Mouse (Mus musculus): ENCODE data around the gene Zfp988. TPM values are rescaled to one million over a fixed set of nuclear protein-coding genes. Genes with fewer than 3 reads are reported as not detected.
"Not testable (repeated sequence)": the region's sequence is repeated elsewhere in the genome, so short reads cannot be mapped to it uniquely, and the experiment has no call there.

The Zfp988 gene
- polyA plus RNA-seq, 1 experiment from 2014 or later: 0.22 TPM

DNA sequence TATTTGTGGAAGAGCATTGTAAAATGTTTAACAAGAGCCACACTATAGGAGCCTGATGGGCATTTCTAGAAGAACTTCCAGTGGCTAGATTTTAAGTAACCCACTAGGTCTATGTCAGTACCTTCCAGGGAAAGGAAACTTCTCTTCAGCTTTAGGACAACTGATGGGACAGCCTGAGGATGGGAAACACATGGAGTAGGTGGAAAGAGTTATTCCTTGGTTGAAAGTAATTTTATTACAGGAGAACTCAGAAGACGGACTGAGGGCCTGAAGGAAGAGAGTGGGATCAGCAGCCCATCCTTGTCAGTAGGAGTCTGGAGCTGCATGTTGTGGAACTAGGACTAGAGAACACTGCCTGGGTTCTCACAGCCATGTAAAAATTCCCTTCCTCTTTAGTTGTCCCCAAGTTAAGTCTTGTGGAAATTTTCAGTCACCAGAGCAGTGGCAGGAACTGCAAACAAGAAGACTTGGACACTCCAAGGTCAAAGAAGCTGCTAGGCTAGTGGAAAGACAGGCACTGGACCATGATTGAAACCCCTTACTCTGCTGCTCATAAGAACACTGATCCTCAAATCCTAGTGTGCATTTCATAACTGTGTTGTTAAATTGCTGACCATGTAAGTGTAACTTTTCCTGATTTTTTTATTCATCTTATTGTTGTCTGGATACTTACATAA is 30.4 kb downstream of the Zfp988 start:
- WGBS: 17% methylated on average over 1 of the region's 1 CpGs
- peak; percentile 56 for ATAC-seq (ENCODE audit: insufficient number of reproducible peaks, low FRiP score, low TSS enrichment, low read depth)
- H3K27me3 ChIP-seq, H3K4me1 ChIP-seq, H3K9ac ChIP-seq, H3K36me3 ChIP-seq, H3K4me3 ChIP-seq, H3K4me2 ChIP-seq, H3K27ac ChIP-seq: not testable (repeated sequence)
- H3K9me3 ChIP-seq: peaks cover 51% of the 10 kb centered on the region

DNA sequence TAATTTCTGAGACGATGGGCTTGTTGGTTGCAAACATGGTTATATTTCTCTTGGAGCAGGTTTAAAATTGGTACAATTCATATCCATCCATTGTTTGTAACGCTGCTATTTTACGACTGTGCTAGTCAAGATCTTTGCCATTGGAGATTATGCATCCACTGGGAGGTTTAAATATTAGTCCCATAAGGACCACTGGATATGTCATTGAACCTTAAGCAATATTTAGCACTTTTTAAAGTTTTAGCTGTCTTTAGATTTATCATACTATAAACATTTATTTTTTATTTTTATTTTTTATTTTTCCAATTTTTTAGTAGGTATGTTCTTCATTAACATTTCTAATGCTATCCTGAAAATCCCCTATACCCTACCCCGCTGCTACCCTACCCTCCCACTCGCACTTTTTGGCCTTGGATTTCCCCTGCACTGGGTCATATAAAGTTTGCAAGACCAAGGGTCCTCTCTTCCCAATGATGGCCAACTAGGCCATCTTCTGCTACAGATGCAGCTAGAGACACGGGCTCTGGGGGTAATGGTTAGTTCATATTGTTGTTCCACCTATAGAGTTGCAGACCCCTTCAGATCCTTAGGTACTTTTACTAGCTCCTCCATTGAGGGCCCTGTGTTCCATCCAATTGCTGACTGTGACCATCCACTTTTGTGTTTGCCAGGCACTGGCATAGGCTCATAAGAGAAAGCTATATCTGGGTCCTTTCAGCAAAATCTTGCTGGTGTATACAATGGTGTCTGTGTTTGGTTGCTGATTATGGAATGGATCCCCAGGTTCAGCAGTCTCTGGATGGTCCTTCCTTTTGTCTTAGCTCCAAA is 31.1 kb downstream of the Zfp988 start:
- not testable (repeated sequence) for H3K4me3 ChIP-seq, H3K27me3 ChIP-seq, H3K9ac ChIP-seq, H3K4me2 ChIP-seq, H3K4me1 ChIP-seq, H3K27ac ChIP-seq, H3K36me3 ChIP-seq
- 64% methylated on average over 6 of the region's 6 CpGs for WGBS
- peak; percentile 59 for ATAC-seq (ENCODE audit: insufficient number of reproducible peaks, low FRiP score, low TSS enrichment, low read depth)
- peaks cover 52% of the 10 kb centered on the region for H3K9me3 ChIP-seq

DNA sequence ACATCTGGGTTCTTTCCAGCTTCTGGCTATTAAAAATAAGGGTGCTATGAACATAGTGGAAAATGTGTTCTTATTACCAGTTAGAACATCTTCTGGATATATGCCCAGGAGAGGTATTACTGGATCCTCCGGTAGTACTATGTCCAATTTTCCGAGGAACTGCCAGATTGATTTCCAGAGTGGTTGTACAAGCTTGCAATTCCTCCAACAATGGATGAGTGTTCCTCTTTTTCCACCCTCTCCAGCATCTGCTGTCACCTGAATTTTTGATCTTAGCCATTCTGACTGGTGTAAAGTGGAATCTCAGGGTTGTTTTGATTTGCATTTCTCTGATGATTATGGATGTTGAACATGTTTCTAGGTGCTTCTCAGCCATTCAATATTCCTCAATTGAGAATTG is 32.0 kb downstream of the Zfp988 start:
- not testable (repeated sequence) for H3K36me3 ChIP-seq; H3K4me1 ChIP-seq; H3K27ac ChIP-seq; H3K27me3 ChIP-seq; ATAC-seq (ENCODE audit: insufficient number of reproducible peaks, low FRiP score, low TSS enrichment, low read depth); H3K4me3 ChIP-seq; H3K4me2 ChIP-seq; H3K9ac ChIP-seq
- WGBS: 90% methylated on average over 2 of the region's 2 CpGs
- H3K9me3 ChIP-seq: peaks cover 52% of the 10 kb centered on the region

DNA sequence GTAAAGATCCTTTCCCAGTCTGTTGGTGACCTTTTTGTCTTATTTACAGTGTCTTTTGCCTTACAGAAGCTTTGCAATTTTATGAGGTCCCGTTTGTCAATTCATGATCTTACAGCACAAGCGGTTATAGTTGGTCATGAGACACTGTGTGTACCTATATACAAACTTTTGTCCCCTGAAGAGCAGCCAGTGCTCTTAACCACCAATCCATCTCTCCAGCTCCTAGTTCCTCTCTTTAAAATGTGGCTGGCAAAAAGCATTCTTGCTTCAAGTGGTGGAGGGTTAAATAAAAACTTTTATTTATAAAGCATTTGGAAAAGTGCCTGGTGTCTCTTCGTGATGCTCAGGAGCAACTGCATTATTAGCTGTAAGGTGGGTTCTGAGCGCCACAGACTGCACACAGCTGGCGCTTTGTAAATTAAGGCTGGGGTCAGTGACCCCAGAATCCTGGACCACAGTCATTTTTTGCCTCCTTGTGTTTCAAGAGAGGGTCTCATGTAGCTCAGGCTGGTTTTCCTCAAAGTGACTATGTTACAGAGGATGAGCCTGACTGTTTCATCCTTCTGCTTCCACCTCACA is 32.6 kb downstream of the Zfp988 start:
- ATAC-seq (ENCODE audit: insufficient number of reproducible peaks, low FRiP score, low TSS enrichment, low read depth): peak; percentile 64; the same call in 1 of the 2 replicates
- WGBS: 67% methylated on average over 5 of the region's 5 CpGs
- no peaks in the 10 kb centered on the region for H3K36me3 ChIP-seq
- no peak overlapping the region for H3K4me2 ChIP-seq
- H3K27me3 ChIP-seq: no peaks in the 10 kb centered on the region
- no peak overlapping the region for H3K27ac ChIP-seq
- no peaks in the 10 kb centered on the region for H3K4me1 ChIP-seq
- H3K9ac ChIP-seq: no peak overlapping the region
- H3K4me3 ChIP-seq: no peak overlapping the region
- peaks cover 55% of the 10 kb centered on the region for H3K9me3 ChIP-seq

DNA sequence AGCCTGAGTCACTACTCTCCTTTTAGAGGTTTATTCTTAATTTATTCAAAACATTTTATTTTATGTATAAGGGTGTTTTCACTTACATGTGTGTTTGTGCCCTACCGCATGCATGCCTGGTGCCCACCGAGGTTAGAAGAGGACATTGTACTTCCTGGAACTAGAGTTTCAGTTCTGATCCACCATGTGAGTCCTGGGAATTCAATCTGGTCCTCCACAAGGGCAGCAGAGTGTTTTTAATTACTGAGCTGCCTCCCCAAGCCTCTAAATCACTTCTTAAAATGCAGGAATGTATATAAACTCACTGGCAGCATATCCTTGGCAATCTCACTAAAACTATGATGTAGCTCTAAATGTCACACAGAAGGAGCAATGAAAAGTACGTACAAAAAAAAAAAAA is 33.2 kb downstream of the Zfp988 start:
- not testable (repeated sequence) for H3K36me3 ChIP-seq; H3K4me3 ChIP-seq; H3K27ac ChIP-seq; H3K4me1 ChIP-seq; H3K27me3 ChIP-seq; ATAC-seq (ENCODE audit: insufficient number of reproducible peaks, low FRiP score, low TSS enrichment, low read depth); H3K4me2 ChIP-seq; H3K9ac ChIP-seq
- WGBS: 74% methylated on average over 3 of the region's 3 CpGs
- H3K9me3 ChIP-seq: peaks cover 59% of the 10 kb centered on the region

DNA sequence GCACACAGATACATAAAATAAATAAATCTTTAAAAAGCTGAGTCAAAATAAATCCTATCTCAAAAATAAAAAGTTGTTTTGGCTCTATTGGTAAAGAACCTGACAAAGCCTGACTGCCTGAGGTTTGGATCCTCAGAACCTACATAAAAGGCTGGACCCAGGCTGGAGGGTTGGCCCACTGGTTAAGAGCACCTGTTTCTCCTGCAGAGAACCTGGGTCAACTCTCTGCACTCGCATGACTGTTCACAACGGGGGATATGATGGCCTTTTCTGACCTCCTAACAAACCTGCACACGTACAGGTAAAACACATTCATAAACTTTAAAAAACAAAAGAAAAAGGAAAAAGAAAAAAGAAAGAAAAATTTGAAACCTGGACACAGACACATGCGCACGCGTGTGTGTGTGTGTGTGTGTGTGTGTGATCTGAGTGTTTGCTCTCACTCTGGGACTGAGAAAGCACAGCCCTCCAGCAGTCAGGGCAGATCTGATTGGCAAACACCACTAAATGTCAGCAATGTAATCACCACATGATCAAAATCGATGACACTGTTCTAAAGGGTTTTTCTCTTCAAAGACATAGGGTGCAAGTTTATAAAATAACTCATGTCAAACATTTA is 34.2 kb downstream of the Zfp988 start:
- H3K9ac ChIP-seq; H3K36me3 ChIP-seq; H3K4me3 ChIP-seq; ATAC-seq (ENCODE audit: insufficient number of reproducible peaks, low FRiP score, low TSS enrichment, low read depth); H3K27me3 ChIP-seq; H3K27ac ChIP-seq; H3K4me1 ChIP-seq; H3K4me2 ChIP-seq: not testable (repeated sequence)
- 70% methylated on average over 7 of the region's 7 CpGs for WGBS
- peaks cover 60% of the 10 kb centered on the region for H3K9me3 ChIP-seq

DNA sequence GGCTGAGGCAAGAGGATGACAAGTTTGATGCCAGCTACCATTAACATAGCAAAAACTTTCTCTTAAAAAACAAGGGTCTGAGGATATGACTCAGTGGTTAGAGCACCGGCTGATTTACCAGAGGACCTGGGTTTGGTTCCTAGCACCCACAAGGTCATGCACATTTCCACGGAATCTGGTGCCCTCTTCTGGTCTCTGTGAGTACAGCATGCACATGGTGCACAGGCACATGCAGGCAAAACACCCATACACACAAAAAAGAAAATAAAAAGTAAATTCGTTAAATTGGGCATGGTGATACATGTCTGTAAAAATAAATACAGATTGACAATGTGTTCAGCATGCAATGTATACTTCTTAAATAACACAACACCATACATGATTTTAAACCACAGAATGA is 34.8 kb downstream of the Zfp988 start:
- WGBS: 63% methylated on average over 3 of the region's 3 CpGs
- not testable (repeated sequence) for H3K4me1 ChIP-seq; H3K4me3 ChIP-seq; H3K27ac ChIP-seq; H3K9ac ChIP-seq; ATAC-seq (ENCODE audit: insufficient number of reproducible peaks, low FRiP score, low TSS enrichment, low read depth); H3K36me3 ChIP-seq; H3K27me3 ChIP-seq; H3K4me2 ChIP-seq
- H3K9me3 ChIP-seq: peaks cover 56% of the 10 kb centered on the region

DNA sequence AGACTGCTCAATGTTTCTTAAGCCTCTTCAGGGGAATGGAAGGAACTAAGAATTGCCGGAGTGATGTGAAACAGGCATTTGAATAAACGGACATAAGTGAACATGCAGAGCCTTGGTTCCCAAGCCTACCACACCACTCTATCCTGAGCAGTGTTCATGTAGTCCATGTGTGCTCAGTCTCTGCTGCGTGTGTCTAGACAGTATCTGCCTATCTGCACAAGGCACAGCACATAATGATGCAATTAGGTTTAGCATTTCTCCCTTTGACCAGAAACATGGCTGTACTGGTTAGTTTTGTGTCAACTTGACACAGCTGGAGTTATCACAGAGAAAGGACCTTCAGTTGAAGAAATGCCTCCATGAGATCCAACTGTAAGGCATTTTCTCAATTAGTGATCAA is 35.4 kb downstream of the Zfp988 start:
- not testable (repeated sequence) for H3K4me1 ChIP-seq; ATAC-seq (ENCODE audit: insufficient number of reproducible peaks, low FRiP score, low TSS enrichment, low read depth); H3K4me2 ChIP-seq; H3K4me3 ChIP-seq; H3K27me3 ChIP-seq; H3K27ac ChIP-seq; H3K36me3 ChIP-seq; H3K9ac ChIP-seq
- WGBS: 81% methylated on average over 3 of the region's 3 CpGs
- H3K9me3 ChIP-seq: peaks cover 50% of the 10 kb centered on the region

DNA sequence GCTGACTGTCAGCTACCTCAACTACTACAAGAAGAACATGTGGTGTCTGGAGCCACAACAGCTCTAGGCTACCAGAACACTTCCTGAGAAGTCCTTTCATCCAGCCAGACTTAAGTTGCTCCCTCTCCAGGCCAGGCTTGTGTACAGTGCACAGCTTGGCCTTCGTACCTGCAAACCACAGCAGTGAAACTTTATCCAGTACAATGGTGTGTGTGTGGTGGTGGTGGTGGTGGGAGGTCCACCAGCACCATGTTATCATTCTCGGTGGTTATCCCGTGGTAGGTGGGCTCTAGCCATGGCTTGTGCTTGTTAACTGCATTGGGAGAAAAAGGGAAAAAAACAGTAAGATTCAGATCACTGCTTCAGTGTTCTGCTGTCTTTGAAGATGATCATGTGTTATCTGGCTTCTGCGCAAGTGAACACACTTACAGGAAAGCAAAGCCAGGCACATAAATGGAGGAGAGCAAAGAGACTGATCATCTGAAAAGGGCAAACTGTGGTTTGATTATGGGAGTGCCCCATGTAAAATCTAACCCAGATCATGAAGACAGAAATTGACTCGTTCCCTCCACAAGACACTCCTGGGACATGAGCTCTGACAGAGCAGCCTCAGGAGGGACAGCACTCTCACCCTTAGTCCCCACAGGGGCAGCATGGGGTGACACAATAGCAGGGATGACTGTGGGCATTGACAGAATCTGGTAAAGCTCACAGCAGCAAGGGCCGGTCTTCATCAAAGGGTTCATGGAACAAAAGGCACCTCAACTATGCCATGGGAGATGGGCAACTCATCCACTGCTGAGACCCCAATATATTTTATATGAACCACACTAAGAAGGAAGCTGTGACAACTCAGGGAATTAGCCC is 37.8 kb downstream of the Zfp988 start:
- not testable (repeated sequence) for H3K9ac ChIP-seq, H3K4me1 ChIP-seq, H3K27ac ChIP-seq, H3K36me3 ChIP-seq, H3K4me3 ChIP-seq, H3K27me3 ChIP-seq, H3K4me2 ChIP-seq
- 70% methylated on average over 6 of the region's 6 CpGs for WGBS
- H3K9me3 ChIP-seq: peaks cover 37% of the 10 kb centered on the region
- peak; percentile 91 for ATAC-seq (ENCODE audit: insufficient number of reproducible peaks, low FRiP score, low TSS enrichment, low read depth)

DNA sequence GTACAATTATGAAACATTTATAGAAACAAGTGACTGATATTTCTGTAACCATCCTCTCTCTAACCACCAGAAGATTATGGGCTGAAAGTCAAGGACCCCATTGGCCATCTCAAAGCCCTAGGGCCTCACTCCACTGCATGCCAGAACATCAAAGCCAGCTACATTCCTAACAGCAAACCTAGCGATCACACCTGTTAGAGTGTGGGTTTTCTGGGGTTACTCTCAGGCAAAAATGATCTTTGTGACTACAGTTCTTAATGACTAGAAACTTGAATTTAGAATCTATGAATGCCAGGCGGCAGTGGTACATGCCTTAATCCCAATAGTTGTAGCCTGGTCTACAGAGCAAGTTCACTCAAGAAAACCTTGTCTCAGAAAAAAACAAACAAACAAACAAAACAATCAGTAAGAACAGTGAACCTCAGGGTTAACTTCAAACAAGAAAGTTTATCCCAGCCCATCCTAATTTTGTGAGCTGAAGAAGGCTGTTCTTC is 39.6 kb downstream of the Zfp988 start:
- not testable (repeated sequence) for H3K27me3 ChIP-seq; H3K9ac ChIP-seq; H3K4me2 ChIP-seq; H3K4me1 ChIP-seq; H3K27ac ChIP-seq; ATAC-seq (ENCODE audit: insufficient number of reproducible peaks, low FRiP score, low TSS enrichment, low read depth); H3K36me3 ChIP-seq; H3K4me3 ChIP-seq
- WGBS: 81% methylated on average over 2 of the region's 2 CpGs
- H3K9me3 ChIP-seq: peaks cover 41% of the 10 kb centered on the region

DNA sequence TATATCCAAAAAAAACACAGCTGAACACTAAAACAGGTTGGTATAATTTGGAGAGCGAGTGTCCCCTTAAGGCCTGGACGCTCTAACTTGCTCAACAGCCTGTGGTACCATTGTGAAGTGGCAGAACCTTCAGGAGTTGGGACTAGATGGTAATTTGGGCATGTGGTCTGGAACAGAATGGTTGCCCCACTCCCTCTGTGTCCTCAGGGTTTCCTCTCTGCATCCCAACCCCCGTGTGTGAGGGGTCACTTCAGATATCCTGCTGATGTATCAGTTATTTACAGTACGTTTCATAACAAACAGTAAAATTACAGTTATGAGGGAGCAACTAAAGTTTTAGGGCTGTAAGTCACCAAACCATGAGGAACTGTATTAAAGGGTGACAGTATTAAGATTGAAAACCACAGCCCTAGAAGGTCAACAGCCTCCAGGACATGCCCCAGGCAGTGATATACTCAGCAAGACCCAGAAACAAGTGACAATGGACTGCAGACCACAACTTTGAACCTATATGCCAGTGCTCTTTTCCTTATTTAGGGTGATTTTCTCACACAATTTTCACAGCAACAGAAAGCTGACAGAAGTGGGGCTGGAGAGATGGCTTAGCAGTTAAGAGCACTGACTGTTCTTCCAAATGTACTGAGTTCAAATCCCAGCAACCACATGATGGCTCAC is 41.0 kb downstream of the Zfp988 start:
- not testable (repeated sequence) for H3K27me3 ChIP-seq; ATAC-seq (ENCODE audit: insufficient number of reproducible peaks, low FRiP score, low TSS enrichment, low read depth); H3K9ac ChIP-seq; H3K27ac ChIP-seq; H3K4me2 ChIP-seq; H3K4me1 ChIP-seq; H3K4me3 ChIP-seq; H3K36me3 ChIP-seq
- WGBS: 67% methylated on average over 4 of the region's 4 CpGs
- H3K9me3 ChIP-seq: peaks cover 48% of the 10 kb centered on the region
